Mouse (Mus musculus) embryonic fibroblast, embryonic 13.5 days (primary cell): ENCODE results near the gene Acot7.

Experiments
- CTCF ChIP-seq: IDR thresholded peaks from 2 replicates; pipeline ENCODE4 v1.5.1; 2011; ENCODE audit warnings: mild to moderate bottlenecking, control low read depth, low read length, moderate library complexity, borderline replicate concordance; ENCODE audit not compliant: insufficient read depth
- POLR2A ChIP-seq: IDR thresholded peaks from 2 replicates; pipeline ENCODE4 v1.6.1; 2011; ENCODE audit warnings: low read depth, mild to moderate bottlenecking, control low read depth, low read length, moderate library complexity

DNA sequence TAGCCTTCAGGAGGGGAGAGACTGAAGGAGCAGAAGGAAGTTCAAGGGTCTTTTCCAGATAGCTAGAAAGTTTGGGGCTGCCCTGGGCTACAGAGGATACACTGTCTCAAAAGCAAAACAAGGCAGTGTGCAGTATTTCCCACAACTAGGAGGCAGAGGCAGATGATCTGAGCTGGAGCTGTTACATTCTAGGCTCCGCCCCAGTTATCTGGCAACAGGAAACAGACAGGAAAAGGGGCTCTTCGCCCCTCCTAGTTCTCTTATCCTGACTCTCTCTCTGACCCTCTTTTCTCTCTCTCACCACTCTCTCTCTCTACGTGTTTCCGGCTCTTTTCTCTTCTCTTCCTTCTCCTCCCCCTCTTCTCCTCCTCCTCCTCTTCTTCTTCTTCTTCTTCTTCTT lies 118.0 kb downstream of the Acot7 start:
- TF ChIP-seq CTCF (no peak), POLR2A (no peak)
